Mouse (Mus musculus) kidney, adult 2 months (tissue): ENCODE measurements around the gene Hoxc4. TPM values are rescaled to one million over a fixed set of nuclear protein-coding genes. Genes with fewer than 3 reads are reported as not detected.

Experiments
- DNase-seq: peaks from one replicate; pipeline ENCODE4 v3.0.0; 2021
- H3K27ac ChIP-seq: fragments of 200-500 bp; 2 replicates; pipeline ENCODE4 v1.5.1; 2012; ENCODE audit warnings: low read depth, low read length, control low read depth, inconsistent platforms; ENCODE audit not compliant: insufficient read depth
- H3K27me3 ChIP-seq: fragments of 200-500 bp; replicated peaks from 2 replicates; pipeline ENCODE4 v1.6.1; 2012; ENCODE audit warnings: mild to moderate bottlenecking, moderate library complexity, low read length, inconsistent platforms; ENCODE audit not compliant: control insufficient read depth, insufficient read depth
- H3K36me3 ChIP-seq: fragments of 200-500 bp; 2 replicates; pipeline ENCODE4 v1.6.1; 2012; ENCODE audit warnings: mild to moderate bottlenecking, moderate library complexity, low read length, inconsistent platforms; ENCODE audit not compliant: control insufficient read depth, insufficient read depth
- H3K4me1 ChIP-seq: fragments of 200-500 bp; 2 replicates; pipeline ENCODE4 v1.6.1; 2011; ENCODE audit warnings: low read length; ENCODE audit not compliant: control insufficient read depth, insufficient read depth
- H3K4me3 ChIP-seq: fragments of 200-500 bp; 2 replicates; pipeline ENCODE4 v1.5.1; 2011; ENCODE audit warnings: mild to moderate bottlenecking, low read depth, low read length, control low read depth; ENCODE audit not compliant: insufficient read depth
- CTCF ChIP-seq: fragments of 200-500 bp; conservative IDR thresholded peaks from 2 replicates; pipeline ENCODE4 v1.5.1; 2011; ENCODE audit warnings: low read depth, mild to moderate bottlenecking, control low read depth, low read length, moderate library complexity, mixed read lengths; ENCODE audit not compliant: insufficient read depth, insufficient read length
- POLR2A ChIP-seq: fragments of 200-500 bp; IDR thresholded peaks from one replicate; pipeline ENCODE4 v1.6.1; 2011; ENCODE audit warnings: low read depth, low read length, control low read depth
- WGBS: fragments of 180-500 bp; shearing (Covaris S2); methylation state at CpG from one replicate; pipeline ENCODE4 v1.1.7; 2018; 5-methylcytosine and 5-hydroxymethylcytosine counted together
- polyA plus RNA-seq: library from polyadenylated mRNA; depleted of rRNA; stranded (reverse); fragments of >200 nt; gene quantifications from 2 replicates; pipeline ENCODE4 v1.2.3, GENCODE M21; 2012

The Hoxc4 gene
- polyA plus RNA-seq, 1 experiment = 2.5 TPM

DNA sequence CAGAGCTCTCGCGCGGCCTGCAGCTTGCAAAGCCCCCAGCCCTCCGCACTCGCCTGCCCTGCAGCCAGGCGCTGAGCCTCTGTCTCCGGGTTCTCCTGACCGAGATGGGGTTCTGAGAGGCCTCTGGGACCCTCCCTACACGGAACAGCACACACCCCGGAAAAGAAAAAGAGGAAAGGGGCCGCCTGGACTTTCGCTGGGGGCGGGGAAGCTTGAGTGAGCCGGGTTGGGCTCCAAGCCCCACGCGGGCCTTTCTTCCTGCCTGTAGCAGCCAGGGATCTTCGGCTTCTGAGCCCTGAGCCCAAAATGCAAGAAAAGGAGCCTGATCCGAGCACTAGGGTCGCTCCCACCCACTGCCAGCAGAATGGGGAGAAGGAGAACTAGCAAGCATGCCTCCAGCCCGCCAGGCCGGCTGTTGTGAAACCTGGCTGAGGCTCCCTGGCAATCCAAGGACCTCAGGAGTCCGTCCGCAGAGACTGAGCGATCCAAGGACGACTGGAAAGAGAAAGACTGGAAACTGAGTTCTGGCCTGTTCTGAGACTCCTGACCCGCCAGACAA, 6.7 kb upstream of the Hoxc4 start:
- no peaks in the 10 kb centered on the region for H3K4me1 ChIP-seq

GRCm38 (mm10) chr15:103013238-103013984, 5.3 kb upstream of the Hoxc4 start:
- TF ChIP-seq POLR2A (no peak), CTCF (peak; percentile 85)
- Histone ChIP-seq H3K4me1 (no peaks in the 10 kb centered on the region), H3K27ac (no peak overlapping the region), H3K36me3 (no peaks in the 10 kb centered on the region), H3K4me3 (peak overlapping the region; percentile 36), H3K27me3 (0 out of 2 replicates have a peak, but pooled peaks cover 2% of the 10 kb centered on the region)
- DNase-seq = peak; percentile 67
- 7% methylated on average over 17 of the region's 17 CpGs for WGBS

More for the DNA sequence above, 6.7 kb upstream of the Hoxc4 start:
- H3K27me3 ChIP-seq = 0 out of 2 replicates have a peak, but pooled peaks cover 2% of the 10 kb centered on the region
- DNase-seq = no peak
- 54% methylated on average over 26 of the region's 26 CpGs for WGBS
- TF ChIP-seq CTCF (no peak), POLR2A (no peak)
- H3K27ac ChIP-seq = no peak overlapping the region
- no peaks in the 10 kb centered on the region for H3K36me3 ChIP-seq
- H3K4me3 ChIP-seq = no peak overlapping the region

GRCm38 (mm10) chr15:103014166-103015008, 4.3 kb upstream of the Hoxc4 start:
- TF ChIP-seq POLR2A (no peak), CTCF (no peak)
- WGBS = 2% methylated on average over 57 of the region's 57 CpGs
- Histone ChIP-seq H3K4me3 (peak overlapping the region; percentile 63), H3K4me1 (no peaks in the 10 kb centered on the region), H3K27ac (0 out of 2 replicates have a peak overlapping the region, but pooled peaks have one; percentile 9), H3K36me3 (no peaks in the 10 kb centered on the region), H3K27me3 (0 out of 2 replicates have a peak, but pooled peaks cover 2% of the 10 kb centered on the region)
- DNase-seq = peak; percentile 60

DNA sequence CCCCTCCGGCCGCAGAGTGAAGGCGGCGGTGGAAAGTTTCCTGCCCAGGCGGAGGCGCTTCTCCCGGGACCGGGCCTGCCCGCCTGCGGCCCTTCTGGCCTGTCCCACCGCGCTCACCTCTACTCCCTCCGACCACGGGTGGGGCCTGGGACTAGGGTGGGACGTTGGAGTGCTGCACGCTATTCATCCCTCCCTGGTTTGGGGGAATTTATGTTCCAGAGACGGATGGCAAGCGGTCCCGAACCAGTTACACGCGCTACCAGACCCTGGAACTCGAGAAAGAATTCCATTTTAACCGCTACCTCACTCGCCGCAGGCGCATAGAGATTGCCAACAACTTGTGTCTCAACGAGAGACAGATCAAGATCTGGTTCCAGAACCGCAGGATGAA, 3.7 kb upstream of the Hoxc4 start:
- H3K4me3 ChIP-seq = peak overlapping the region; percentile 33; the same call in 1 of the 2 replicates
- H3K36me3 ChIP-seq = no peaks in the 10 kb centered on the region
- WGBS = 32% methylated on average over 27 of the region's 28 CpGs
- no peak for DNase-seq
- H3K27me3 ChIP-seq = 0 out of 2 replicates have a peak, but pooled peaks cover 2% of the 10 kb centered on the region
- H3K4me1 ChIP-seq = no peaks in the 10 kb centered on the region
- TF ChIP-seq POLR2A = no peak
- TF ChIP-seq CTCF = no peak
- H3K27ac ChIP-seq = no peak overlapping the region

DNA sequence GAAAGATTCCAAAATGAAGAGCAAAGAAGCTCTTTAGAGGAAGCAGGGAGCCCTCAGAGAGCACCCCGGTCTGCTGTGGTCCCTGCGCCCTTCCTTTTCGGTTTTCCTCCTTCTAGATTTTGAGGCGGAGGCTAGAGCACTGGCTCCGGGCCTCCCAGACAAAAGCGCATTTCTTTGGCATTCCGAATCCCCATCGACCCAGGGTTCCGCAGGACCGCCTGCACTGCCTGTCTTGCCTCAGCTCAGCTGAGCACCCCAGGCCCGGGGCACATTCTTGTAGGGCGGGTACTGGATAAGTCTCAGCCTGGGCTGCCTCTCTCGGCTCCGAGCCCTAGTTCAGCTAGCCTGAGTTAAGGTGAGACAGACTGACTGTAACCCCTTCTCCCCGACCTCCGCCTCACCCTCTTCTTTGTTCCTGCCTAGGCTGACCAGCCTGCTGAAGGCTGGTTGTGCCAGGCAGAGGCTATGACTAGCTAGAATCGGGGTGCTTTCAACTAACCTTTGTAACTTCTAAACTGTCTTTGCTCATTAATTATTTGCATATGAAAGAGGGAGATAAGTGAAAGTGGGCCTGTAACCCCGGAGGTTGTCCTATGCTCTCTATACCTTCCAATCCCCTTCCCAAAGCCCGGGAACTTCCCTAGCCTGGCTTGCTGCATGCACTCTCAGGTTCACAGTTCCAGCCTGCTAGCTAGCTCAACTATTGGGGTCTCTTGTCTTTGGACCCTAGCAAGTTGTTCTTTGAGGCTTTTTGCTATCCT, 3.1 kb upstream of the Hoxc4 start:
- 70% methylated on average over 19 of the region's 19 CpGs for WGBS
- no peak overlapping the region for H3K27ac ChIP-seq
- TF ChIP-seq POLR2A = no peak
- no peak for TF ChIP-seq CTCF
- no peaks in the 10 kb centered on the region for H3K36me3 ChIP-seq
- H3K4me3 ChIP-seq = no peak overlapping the region
- 0 out of 2 replicates have a peak, but pooled peaks cover 2% of the 10 kb centered on the region for H3K27me3 ChIP-seq
- H3K4me1 ChIP-seq = no peaks in the 10 kb centered on the region
- DNase-seq = no peak

- 53% methylated on average over 8 of the region's 8 CpGs for WGBS
- no peak overlapping the region for H3K27ac ChIP-seq
These were observed 2.2 kb downstream of the Hoxc4 start for GRCm38 (mm10) chr15:103020899-103021418.

More at GRCm38 (mm10) chr15:103020899-103021418, 2.2 kb downstream of the Hoxc4 start:
- H3K4me1 ChIP-seq = no peaks in the 10 kb centered on the region; the same call in 1 of the 2 replicates
- no peaks in the 10 kb centered on the region for H3K27me3 ChIP-seq
- no peak overlapping the region for H3K4me3 ChIP-seq
- TF ChIP-seq POLR2A = no peak
- TF ChIP-seq CTCF = no peak
- DNase-seq = no peak
- H3K36me3 ChIP-seq = no peaks in the 10 kb centered on the region
